Mouse (Mus musculus) G1E (cell line): Measurements from ENCODE around the gene Ugt1a1.

Experiments used
- CTCF ChIP-seq: IDR thresholded peaks from 2 replicates; pipeline ENCODE4 v1.5.1; 2012; ENCODE audit warnings: low read depth, low read length, inconsistent platforms, mixed read lengths
- GATA1 ChIP-seq: IDR thresholded peaks from 2 replicates; pipeline ENCODE4 v1.6.1; 2012; ENCODE audit warnings: borderline replicate concordance, low read length, inconsistent platforms, mixed read lengths
- POLR2AphosphoS5 ChIP-seq: IDR thresholded peaks from 2 replicates; pipeline ENCODE4 v1.6.1; 2012; ENCODE audit warnings: low read depth, low read length, inconsistent platforms; ENCODE audit not compliant: insufficient replicate concordance
- TAL1 ChIP-seq: conservative IDR thresholded peaks from 2 replicates; pipeline ENCODE4 v1.6.1; 2012; ENCODE audit warnings: low read depth, low read length, inconsistent platforms, mixed read lengths

- TF ChIP-seq CTCF = no peak
- no peak for TF ChIP-seq TAL1
- no peak for TF ChIP-seq POLR2AphosphoS5
- TF ChIP-seq GATA1 = no peak
These were observed 7.3 kb downstream of the Ugt1a1 start for GRCm38 (mm10) chr1:88219054-88219453.
